Mouse (Mus musculus) heart, adult 2 months (tissue): ENCODE results near the gene Rhox3c.
"Not testable (repeated sequence)": the region's sequence is repeated elsewhere in the genome, so short reads cannot be mapped to it uniquely, and the experiment has no call there.

Source experiments
- CTCF ChIP-seq: fragments of 200-600 bp; IDR thresholded peaks from 2 replicates; pipeline ENCODE4 v1.8.1; 2022; ENCODE audit warnings: antibody characterized with exemption, mild to moderate bottlenecking, moderate library complexity
- POLR2A ChIP-seq: fragments of 200-500 bp; IDR thresholded peaks from 2 replicates; pipeline ENCODE4 v1.6.1; 2011; ENCODE audit warnings: mild to moderate bottlenecking, low read depth, low read length, control low read depth; ENCODE audit not compliant: insufficient read depth

GRCm38 (mm10) chrX:37480037-37480436 lies 21.7 kb downstream of the Rhox3c start, which contains the start of gene Rhox4c:
- not testable (repeated sequence) for TF ChIP-seq POLR2A, CTCF
